In the genomic region with DNA sequence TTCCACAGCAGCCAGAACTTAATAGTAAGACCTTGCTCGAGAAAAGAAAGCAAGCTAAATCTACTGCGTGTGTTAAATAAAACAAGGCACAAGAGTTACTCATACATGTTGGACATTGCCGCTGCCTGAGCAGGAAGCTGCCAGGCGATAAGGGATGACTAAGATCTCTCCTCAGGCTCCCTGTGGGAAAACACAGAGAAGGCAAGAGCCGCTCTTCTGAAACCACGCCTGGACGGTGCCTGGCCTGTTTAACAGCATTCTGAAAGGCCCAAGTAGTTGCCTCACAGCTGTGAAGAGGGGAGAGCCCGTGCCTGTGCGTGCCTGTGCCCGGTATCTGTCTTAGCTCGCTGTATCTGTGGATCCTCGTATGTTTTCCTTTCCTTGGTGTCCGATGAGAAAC, we compare ENCODE assay signal across 9 mouse cellular contexts. TPM values are rescaled to one million over a fixed set of nuclear protein-coding genes. Genes with fewer than 3 reads are reported as not detected.
DNase-seq lines count a peak whose midpoint lies in the region; ATAC-seq and TF ChIP-seq lines count a peak whose summit lies in the region.
"Had no signal": no experiment of that assay in that cellular context is flagged by ENCODE, and none has a peak within 500 bp of the region (broad histone marks: within the 10 kb centered on the region; RNA-seq: fewer than 3 reads in every experiment).

No protein-coding gene starts in this region.

- TF ChIP-seq POLR2A in heart, adult 2 months (IDR thresholded peaks at IDR 0.05; ENCODE audit: insufficient read depth, low read depth, low read length) = no peak
- TF ChIP-seq POLR2A in thymus, adult 2 months (IDR thresholded peaks at IDR 0.05; ENCODE audit: control insufficient read depth, extremely low read depth, insufficient read depth, low read length, poor library complexity) = no peak

- H3K79me2 ChIP-seq in heart, adult 2 months (replicated peaks; ENCODE audit: control insufficient read depth, insufficient read depth, low read length) = no peaks in the 10 kb centered on the region

- intact Hi-C loops in heart, adult 2 months (cut with DNase I) = no loop called here

- H3K27ac ChIP-seq in heart, adult 2 months = peak overlapping the region; percentile 42
- H3K27ac ChIP-seq in lung, embryonic 14.5 days (ENCODE audit: low read depth) = no peak overlapping the region
- H3K27ac ChIP-seq in thymus, adult 2 months (ENCODE audit: control insufficient read depth, insufficient read depth, low read length) = no peak overlapping the region
- H3K27ac ChIP-seq: liver, embryonic 14.5 days had no signal

- peak; percentile 64 for ATAC-seq in lung, embryonic 14.5 days (ENCODE audit: insufficient read depth)

- no peaks in the 10 kb centered on the region for H3K9me3 ChIP-seq in E14TG2a.4 (ENCODE audit: low read length)
- no peaks in the 10 kb centered on the region for H3K9me3 ChIP-seq in lung, embryonic 14.5 days (ENCODE audit: low read depth, low read length)

- no peaks in the 10 kb centered on the region for H3K36me3 ChIP-seq in E14TG2a.4 (ENCODE audit: insufficient read depth, low read length)
- no peaks in the 10 kb centered on the region for H3K36me3 ChIP-seq in heart, adult 2 months (ENCODE audit: control insufficient read depth, insufficient read depth, low read length)
- no peaks in the 10 kb centered on the region for H3K36me3 ChIP-seq in lung, embryonic 14.5 days (ENCODE audit: insufficient read depth)
- H3K36me3 ChIP-seq in thymus, adult 2 months (ENCODE audit: control insufficient read depth, insufficient read depth, low read length) = no peaks in the 10 kb centered on the region

- peak overlapping the region; percentile 32; the same call in 1 of the 2 replicates for H3K9ac ChIP-seq in heart, adult 2 months (ENCODE audit: low read depth, low read length)
- no peak overlapping the region for H3K9ac ChIP-seq in lung, embryonic 14.5 days
- H3K9ac ChIP-seq: liver, embryonic 14.5 days had no signal

- peaks cover 53% of the 10 kb centered on the region for H3K4me1 ChIP-seq in E14TG2a.4 (replicated peaks; ENCODE audit: low read depth, low read length)
- peaks cover 4% of the 10 kb centered on the region for H3K4me1 ChIP-seq in heart, adult 2 months (ENCODE audit: control insufficient read depth, insufficient read depth, low read length)
- H3K4me1 ChIP-seq in lung, embryonic 14.5 days (ENCODE audit: insufficient read depth) = peaks cover 15% of the 10 kb centered on the region
- no peaks in the 10 kb centered on the region for H3K4me1 ChIP-seq in thymus, adult 2 months (replicated peaks; ENCODE audit: control insufficient read depth, insufficient read depth, low read length)

- no peaks in the 10 kb centered on the region; the same call in 1 of the 2 replicates for H3K27me3 ChIP-seq in E14TG2a.4 (ENCODE audit: insufficient read depth, low read length)
- no peaks in the 10 kb centered on the region for H3K27me3 ChIP-seq in heart, adult 2 months (ENCODE audit: control insufficient read depth, insufficient read depth, low read length)
- no peaks in the 10 kb centered on the region for H3K27me3 ChIP-seq in lung, embryonic 14.5 days (ENCODE audit: insufficient read depth, low read length)
- no peaks in the 10 kb centered on the region for H3K27me3 ChIP-seq in thymus, adult 2 months (ENCODE audit: control insufficient read depth, insufficient read depth, low read length)

- DNase-seq in adrenal gland, adult (ENCODE audit: inconsistent age in 2 of 2, low spot score in 1 of 2) = peak; percentile 62 to 84
- no peak for DNase-seq in adrenal gland, postnatal 4 days (ENCODE audit: low spot score in 2 of 2)
- peak; percentile 55 to 75 for DNase-seq in heart, adult 2 months
- peak; percentile 57 for DNase-seq in lung, embryonic 14.5 days
- no peak for DNase-seq in thymus, adult 2 months
- no peak for DNase-seq in layer of hippocampus, adult 11-12 months (ENCODE audit: low spot score)
- no peak for DNase-seq in right cerebral cortex, postnatal 10 days (ENCODE audit: low spot score in 2 of 2)

- H3K4me2 ChIP-seq in lung, embryonic 14.5 days = 0 out of 2 replicates have a peak overlapping the region, but pooled peaks have one; percentile 18

- TF ChIP-seq CTCF in E14TG2a.4 (conservative IDR thresholded peaks at IDR 0.05; ENCODE audit: low read length) = no peak
- TF ChIP-seq CTCF in heart, adult 2 months (IDR thresholded peaks at IDR 0.05) = no peak
- no peak for TF ChIP-seq CTCF in lung, embryonic 14.5 days (IDR thresholded peaks at IDR 0.05; ENCODE audit: low read depth)
- TF ChIP-seq CTCF in thymus, adult 2 months (IDR thresholded peaks at IDR 0.05; ENCODE audit: borderline replicate concordance, control insufficient read depth, extremely low read depth, insufficient read depth, low read length, poor library complexity) = no peak

- no peak for TF ChIP-seq EP300 in heart, adult 2 months (IDR thresholded peaks at IDR 0.05; ENCODE audit: insufficient read depth, low read depth, low read length)

- H3K4me3 ChIP-seq in E14TG2a.4 (replicated peaks; ENCODE audit: low read length) = 0 out of 2 replicates have a peak overlapping the region, but pooled peaks have one; percentile 7
- no peak overlapping the region for H3K4me3 ChIP-seq in heart, adult 2 months
- no peak overlapping the region for H3K4me3 ChIP-seq in lung, embryonic 14.5 days (ENCODE audit: low read depth, low read length)
- no peak overlapping the region for H3K4me3 ChIP-seq in thymus, adult 2 months (ENCODE audit: control insufficient read depth, insufficient read depth, low read length)

- 24% methylated on average over 13 of the region's 13 CpGs for WGBS in heart, adult 2 months
- 32% methylated on average over 13 of the region's 13 CpGs for WGBS in lung, embryonic 14.5 days
- 73% methylated on average over 13 of the region's 13 CpGs for WGBS in thymus, adult 2 months

RNA-seq across cellular contexts. Expression of gene Atp1b3, which starts 17.2 kb away (rescaled TPM):
- 100 to 1,000 TPM; 161 TPM for total RNA-seq in adrenal gland, postnatal 4 days (2021)
- total RNA-seq in heart, adult 2 months (2021) = 10 to 100 TPM; 55.5 to 56.9 TPM
- polyA plus RNA-seq in heart, adult 2 months (2012; rRNA removed) = 36.5 and 42.8 TPM in 2 replicates
- 181 and 185 TPM in 2 replicates for polyA plus RNA-seq in lung, embryonic 14.5 days (2014; fragmentation: Nextera tagmentation; extraction: Ambion mirVana)
- polyA plus RNA-seq in thymus, adult 2 months (2012; rRNA removed) = 78.5 and 117 TPM in 2 replicates

Comparison
In these comparisons a context has a peak if more than half of its experiments do, and no peak if none do; other contexts are left out.
1. DNase-seq: peak in adrenal gland, adult (2 of 2), heart, adult 2 months (2 of 2) and lung, embryonic 14.5 days (single experiment); none in adrenal gland, postnatal 4 days (0 of 2), thymus, adult 2 months (single experiment), layer of hippocampus, adult 11-12 months (single experiment) and right cerebral cortex, postnatal 10 days (0 of 2).